Comparison of ENCODE assay signal across 13 mouse cellular contexts in the genomic region with DNA sequence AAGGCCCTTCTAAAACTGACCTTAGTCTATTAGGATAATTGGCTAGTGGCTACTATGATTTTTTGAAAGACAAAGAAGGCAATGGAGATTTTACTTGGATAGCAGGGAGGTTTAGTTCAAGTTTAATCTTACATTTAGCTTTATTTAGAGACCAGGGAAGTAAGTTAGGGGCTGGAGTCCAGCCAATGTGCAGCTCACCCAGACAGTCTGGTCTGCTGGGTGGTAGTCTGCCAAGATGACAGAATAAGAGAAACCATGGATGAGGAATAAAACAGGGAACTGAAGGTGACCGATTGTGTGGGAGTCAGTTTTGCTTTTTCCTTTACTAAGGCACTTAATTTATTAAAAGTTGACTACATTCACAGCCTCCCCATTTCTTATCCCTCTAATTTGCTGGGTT. TPM values are rescaled to one million over a fixed set of nuclear protein-coding genes. Genes with fewer than 3 reads are reported as not detected.
DNase-seq lines count a peak whose midpoint lies in the region; ATAC-seq and TF ChIP-seq lines count a peak whose summit lies in the region.
"Had no signal": no experiment of that assay in that cellular context is flagged by ENCODE, and none has a peak within 500 bp of the region (broad histone marks: within the 10 kb centered on the region; RNA-seq: fewer than 3 reads in every experiment).

No protein-coding gene starts in this region.

- H3K27ac ChIP-seq in heart, adult 2 months, result no peak overlapping the region
- no peak overlapping the region for H3K27ac ChIP-seq in neural tube, embryonic 15.5 days (replicated peaks)
- H3K27ac ChIP-seq: stomach, embryonic 15.5 days had no signal

- H3K9me3 ChIP-seq in neural tube, embryonic 15.5 days (replicated peaks), result no peaks in the 10 kb centered on the region
- H3K9me3 ChIP-seq: G1E; stomach, embryonic 15.5 days had no signal

- no peaks in the 10 kb centered on the region; the same call in none of the 2 replicates for H3K79me2 ChIP-seq in heart, adult 2 months (replicated peaks; ENCODE audit: control insufficient read depth, insufficient read depth, low read length)

- no peaks in the 10 kb centered on the region for H3K27me3 ChIP-seq in heart, adult 2 months (ENCODE audit: control insufficient read depth, insufficient read depth, low read length)
- H3K27me3 ChIP-seq in neural tube, embryonic 15.5 days (replicated peaks), result no peaks in the 10 kb centered on the region
- H3K27me3 ChIP-seq: stomach, embryonic 15.5 days had no signal

- WGBS in heart, adult 2 months, result 48% methylated on average over 1 of the region's 1 CpGs
- 86% methylated on average over 1 of the region's 1 CpGs for WGBS in neural tube, embryonic 15.5 days

- intact Hi-C loops in heart, adult 2 months (cut with DNase I), result loop anchor here (2.0 to 5.0 kb wide), 2 partner anchors 41 to 200 kb away; a partner anchor contains a TSS

- H3K36me3 ChIP-seq in heart, adult 2 months (ENCODE audit: control insufficient read depth, insufficient read depth, low read length), result peaks cover 8% of the 10 kb centered on the region
- no peaks in the 10 kb centered on the region for H3K36me3 ChIP-seq in neural tube, embryonic 15.5 days
- H3K36me3 ChIP-seq: stomach, embryonic 15.5 days had no signal

- no peak overlapping the region for H3K4me3 ChIP-seq in heart, adult 2 months
- H3K4me3 ChIP-seq in neural tube, embryonic 15.5 days (replicated peaks), result no peak overlapping the region
- H3K4me3 ChIP-seq: stomach, embryonic 15.5 days had no signal

- no peak overlapping the region for H3K4me2 ChIP-seq in neural tube, embryonic 15.5 days
- H3K4me2 ChIP-seq: stomach, embryonic 15.5 days had no signal

- TF ChIP-seq EP300 in heart, adult 2 months (IDR thresholded peaks at IDR 0.05; ENCODE audit: insufficient read depth, low read depth, low read length), result no peak

- H3K4me1 ChIP-seq in heart, adult 2 months (ENCODE audit: control insufficient read depth, insufficient read depth, low read length), result peaks cover 13% of the 10 kb centered on the region
- peaks cover 12% of the 10 kb centered on the region for H3K4me1 ChIP-seq in neural tube, embryonic 15.5 days

- TF ChIP-seq CTCF in heart, adult 2 months (IDR thresholded peaks at IDR 0.05), result no peak

- peak; percentile 93 for DNase-seq in heart, adult 11 months
- DNase-seq in heart, adult 2 months, result no peak
- peak; percentile 71 for DNase-seq in layer of hippocampus, adult 9-11 months
- DNase-seq in layer of hippocampus, postnatal 10 days (ENCODE audit: low spot score in 2 of 2), result no peak
- peak; percentile 60 for DNase-seq in 3T3-L1 (ENCODE audit: low read depth, low spot score)
- DNase-seq in cerebellum, adult 8-10 months, result peak; percentile 45
- no peak for DNase-seq in kidney, adult 9 months
- DNase-seq: thymus, postnatal 4 days had no signal

- H3K9ac ChIP-seq in heart, adult 2 months (ENCODE audit: low read depth, low read length), result no peak overlapping the region
- no peak overlapping the region for H3K9ac ChIP-seq in neural tube, embryonic 15.5 days (replicated peaks)
- H3K9ac ChIP-seq: stomach, embryonic 15.5 days had no signal

- TF ChIP-seq POLR2A in heart, adult 2 months (IDR thresholded peaks at IDR 0.05; ENCODE audit: insufficient read depth, low read depth, low read length), result no peak

- no peak for ATAC-seq in neural tube, embryonic 15.5 days (ENCODE audit: low FRiP score)
- ATAC-seq: activated CD4-positive, CD25-positive, alpha-beta regulatory T cell, adult 4 months; forebrain, embryonic 16.5 days had no signal

RNA-seq across cellular contexts. Expression of a gene that starts 52.1 kb away (rescaled TPM):
- total RNA-seq in heart, adult 2 months (2021), result 100 to 1,000 TPM; 182 to 196 TPM
- polyA plus RNA-seq in heart, adult 2 months (2012; rRNA removed), result 209 and 406 TPM in 2 replicates
- 100 to 1,000 TPM; 334 to 354 TPM for total RNA-seq in layer of hippocampus, postnatal 10 days (2021)
- polyA plus RNA-seq in neural tube, embryonic 15.5 days (2015; fragmentation: Nextera tagmentation; extraction: Ambion mirVana), result 578 and 595 TPM in 2 replicates
- polyA plus RNA-seq: G1E had no signal

Comparison
In these comparisons a context has a peak if more than half of its experiments do, and no peak if none do; other contexts are left out.
1. DNase-seq: peak in heart, adult 11 months (single experiment), layer of hippocampus, adult 9-11 months (single experiment), 3T3-L1 (single experiment) and cerebellum, adult 8-10 months (single experiment); none in heart, adult 2 months (0 of 2), layer of hippocampus, postnatal 10 days (0 of 2) and kidney, adult 9 months (single experiment).